Mouse (Mus musculus) right cerebral cortex, adult 2 months (tissue): ENCODE data around the gene Gm49776.
"Not testable (repeated sequence)": the region's sequence is repeated elsewhere in the genome, so short reads cannot be mapped to it uniquely, and the experiment has no call there.

Source experiments
- DNase-seq, 2 experiments: peaks; one replicate each; pipeline ENCODE4 v3.0.0; 2021 to 2022; ENCODE audit warnings: low spot score in 2 of 2

The Gm49776 gene

GRCm38 (mm10) chr16:18202061-18202460, 56.1 kb downstream of the Gm49776 start:
- no peak for DNase-seq

GRCm38 (mm10) chr16:18201620-18202019, 56.5 kb downstream of the Gm49776 start:
- DNase-seq: no peak

- no peak for DNase-seq
These were observed 58.1 kb downstream of the Gm49776 start for GRCm38 (mm10) chr16:18200062-18200461.

- DNase-seq: no peak
These were observed 59.6 kb downstream of the Gm49776 start for GRCm38 (mm10) chr16:18198365-18199098.

DNA sequence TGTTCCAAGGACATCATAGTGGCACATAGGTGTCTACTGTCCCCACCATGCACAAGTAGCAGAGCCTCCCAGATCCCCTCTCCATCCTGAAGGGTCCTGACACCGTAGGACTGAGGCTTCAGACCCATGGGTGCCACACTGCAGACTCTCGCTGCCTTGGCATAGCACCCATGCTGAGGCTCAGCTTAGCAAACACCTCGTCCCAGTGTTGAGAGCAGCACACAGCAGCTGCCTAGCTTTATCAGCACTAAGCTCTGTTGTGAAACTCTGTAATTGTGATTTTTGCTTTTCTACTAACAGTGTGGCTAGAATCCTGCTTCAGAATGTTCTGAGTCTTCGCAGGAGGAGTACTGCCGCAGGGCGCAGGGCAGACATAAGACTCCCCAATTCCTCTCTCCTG, 60.2 kb downstream of the Gm49776 start:
- no peak for DNase-seq

DNA sequence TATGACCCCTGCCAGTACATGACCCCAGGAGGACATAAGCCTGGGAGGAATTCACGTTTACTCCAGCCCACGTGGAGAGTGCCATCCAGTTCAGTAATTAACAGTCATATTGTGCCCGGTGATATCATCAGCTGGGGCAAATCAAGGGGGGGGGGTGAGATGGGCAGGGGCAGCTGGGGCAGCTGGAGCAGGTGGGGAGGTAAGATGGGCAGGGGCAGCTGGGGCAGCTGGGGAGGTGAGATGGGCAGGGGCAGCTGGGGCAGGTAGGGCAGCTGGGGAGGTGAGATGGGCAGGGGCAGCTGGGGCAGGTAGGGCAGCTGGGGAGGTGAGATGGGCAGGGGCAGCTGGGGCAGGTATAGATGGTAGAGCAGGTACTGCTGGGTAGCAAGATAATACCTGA, 62.6 kb downstream of the Gm49776 start:
- not testable (repeated sequence) for DNase-seq
